Mouse (Mus musculus): ENCODE data around the gene Plcb3. TPM values are rescaled to one million over a fixed set of nuclear protein-coding genes. Genes with fewer than 3 reads are reported as not detected.
"Not testable (repeated sequence)": the region's sequence is repeated elsewhere in the genome, so short reads cannot be mapped to it uniquely, and the experiment has no call there.

The Plcb3 gene
- total RNA-seq, 2 experiments from 2014 or later, result 18.1 to 19.3 TPM

DNA sequence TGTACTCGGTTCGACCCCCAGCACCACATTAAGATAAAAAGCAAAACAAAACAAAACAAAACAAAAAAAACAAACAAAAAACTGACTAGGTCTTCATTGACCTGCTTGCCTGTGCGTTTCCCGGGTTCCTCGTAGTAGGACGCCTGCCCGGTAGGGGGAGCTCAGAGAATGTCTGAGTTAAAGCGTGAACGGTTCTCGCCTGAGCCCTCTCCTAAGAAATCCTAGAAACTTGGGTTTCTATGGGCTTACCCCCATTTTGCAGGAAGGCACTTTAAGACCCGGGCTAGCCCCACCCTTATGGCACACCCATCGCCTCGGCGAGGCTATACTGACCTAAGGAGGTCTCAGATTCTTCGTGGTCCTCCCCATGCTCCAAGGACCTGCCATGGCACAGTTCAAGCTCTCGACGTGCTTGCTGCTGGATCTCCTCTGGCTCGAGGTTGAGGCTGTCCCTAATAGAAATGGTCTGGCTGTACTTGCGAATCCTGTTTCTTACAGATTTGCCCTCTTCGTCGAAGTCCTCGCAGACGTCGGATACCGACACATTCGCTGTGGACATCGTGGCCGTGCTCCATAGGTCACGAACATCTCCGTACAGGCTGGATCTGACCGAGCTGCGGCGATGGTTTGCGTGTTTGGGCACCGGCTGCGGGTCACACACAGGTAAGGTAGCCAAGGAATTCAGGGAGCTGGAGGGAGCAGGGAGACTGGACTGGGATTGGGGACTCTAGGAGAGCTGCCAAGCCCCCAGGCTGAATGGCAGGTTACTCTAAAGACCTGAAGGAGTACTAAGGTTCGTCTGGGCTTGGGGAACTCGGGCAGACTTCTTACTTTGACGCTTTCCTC is 51.6 kb downstream of the Plcb3 start:
- intact Hi-C loops (cut with DNase I), result loop anchor here (2.0 kb wide), 3 partner anchors 44 to 96 kb away; no protein-coding TSS in a partner anchor
- peak; percentile 90 to 93 for DNase-seq

DNA sequence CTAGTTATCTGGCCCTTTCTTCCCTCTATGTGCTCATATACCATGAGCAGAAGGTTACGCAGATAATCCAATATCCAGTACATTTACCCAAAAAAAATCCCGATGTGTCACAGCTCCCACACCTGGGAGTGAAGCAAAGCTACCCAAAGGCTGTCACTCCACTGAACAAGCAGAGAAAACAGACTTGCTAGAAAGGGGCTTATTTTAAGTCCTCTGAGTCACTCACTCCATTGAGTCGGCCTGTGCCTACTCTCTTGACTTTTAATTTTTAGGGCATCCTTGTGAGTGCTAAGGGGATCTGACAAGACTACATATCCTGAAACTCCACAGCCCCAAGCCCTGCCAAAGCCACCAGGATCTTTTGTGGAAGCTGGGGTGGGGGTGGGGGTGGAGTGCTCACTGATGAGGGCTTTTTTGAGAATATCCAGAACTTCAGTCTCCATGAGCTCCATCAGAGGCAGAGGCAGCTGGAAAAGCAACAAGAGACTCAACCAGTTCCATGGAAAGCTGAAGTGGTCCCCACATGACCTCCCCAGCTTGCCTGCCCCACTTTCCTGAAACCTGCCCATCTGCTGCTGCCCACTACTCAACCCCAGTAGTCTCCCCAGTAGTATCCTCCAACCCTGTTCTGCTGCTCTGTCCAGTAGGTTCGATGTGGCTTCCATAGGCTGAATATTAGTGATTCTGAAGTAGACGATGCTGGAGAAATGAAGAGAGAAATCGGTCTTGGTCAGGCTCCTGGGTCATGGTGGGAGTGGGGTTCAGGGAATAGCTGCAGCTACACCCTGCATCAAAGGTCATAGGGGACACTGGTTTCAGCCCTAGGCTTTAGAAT is 53.2 kb downstream of the Plcb3 start:
- intact Hi-C loops (cut with DNase I), result loop anchor here (2.0 kb wide), 1 partner anchor 18 kb away; the partner anchor contains the start of gene Bad

DNA sequence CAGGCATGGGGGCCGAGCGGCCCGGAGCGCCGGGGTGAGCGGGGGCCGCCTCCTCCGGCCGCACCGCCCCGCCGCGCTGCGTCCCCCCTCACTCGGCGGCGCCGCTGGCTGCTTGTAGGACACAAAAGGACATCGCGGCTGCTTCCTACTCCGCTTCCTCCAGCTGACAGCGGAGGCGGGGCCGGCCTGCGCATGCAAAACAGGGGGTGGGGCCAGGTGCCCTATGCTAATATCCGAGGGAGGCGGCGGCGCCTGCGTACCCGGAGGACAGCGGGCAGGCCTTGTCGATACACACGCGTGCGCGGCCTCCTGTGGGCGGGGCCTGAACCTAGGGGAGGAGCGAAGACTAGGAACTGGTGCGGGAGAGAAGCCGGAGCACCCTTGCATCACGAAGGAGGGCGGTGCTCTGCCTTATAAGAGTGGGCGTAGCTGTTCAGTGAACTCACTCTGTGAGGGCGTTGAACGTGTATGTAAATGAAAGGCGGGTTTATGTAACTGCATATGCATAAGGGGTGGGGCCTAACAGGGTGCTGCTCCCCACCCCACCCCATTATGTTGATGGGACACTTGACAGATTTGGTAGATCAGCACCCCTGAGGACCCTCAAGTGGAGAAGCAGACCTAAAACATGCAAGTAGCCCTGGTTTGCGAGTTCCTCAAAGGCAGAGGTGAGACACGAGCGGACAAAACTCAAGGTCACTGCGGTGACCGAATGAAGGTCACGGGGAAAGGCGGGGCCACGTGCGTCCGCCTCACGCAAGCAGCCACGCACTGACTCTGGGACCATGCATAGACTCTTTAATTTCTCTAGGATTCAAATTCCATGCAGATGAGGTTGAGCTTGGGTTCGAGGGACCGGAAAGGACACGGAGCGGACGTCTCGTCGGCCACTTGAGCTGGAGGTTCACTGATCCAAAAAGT is 54.4 kb downstream of the Plcb3 start, which contains the start of gene Esrra:
TSS of gene Esrra (minus strand) at position 167 of the 921 bp plus-strand sequence.
- peak; percentile 100 for DNase-seq
- intact Hi-C loops (cut with DNase I), result loop anchor here (2.0 kb wide), 1 partner anchor 19 kb away; the partner anchor contains the start of gene Bad

More for the DNA sequence above, 53.2 kb downstream of the Plcb3 start:
- DNase-seq, result no peak

DNA sequence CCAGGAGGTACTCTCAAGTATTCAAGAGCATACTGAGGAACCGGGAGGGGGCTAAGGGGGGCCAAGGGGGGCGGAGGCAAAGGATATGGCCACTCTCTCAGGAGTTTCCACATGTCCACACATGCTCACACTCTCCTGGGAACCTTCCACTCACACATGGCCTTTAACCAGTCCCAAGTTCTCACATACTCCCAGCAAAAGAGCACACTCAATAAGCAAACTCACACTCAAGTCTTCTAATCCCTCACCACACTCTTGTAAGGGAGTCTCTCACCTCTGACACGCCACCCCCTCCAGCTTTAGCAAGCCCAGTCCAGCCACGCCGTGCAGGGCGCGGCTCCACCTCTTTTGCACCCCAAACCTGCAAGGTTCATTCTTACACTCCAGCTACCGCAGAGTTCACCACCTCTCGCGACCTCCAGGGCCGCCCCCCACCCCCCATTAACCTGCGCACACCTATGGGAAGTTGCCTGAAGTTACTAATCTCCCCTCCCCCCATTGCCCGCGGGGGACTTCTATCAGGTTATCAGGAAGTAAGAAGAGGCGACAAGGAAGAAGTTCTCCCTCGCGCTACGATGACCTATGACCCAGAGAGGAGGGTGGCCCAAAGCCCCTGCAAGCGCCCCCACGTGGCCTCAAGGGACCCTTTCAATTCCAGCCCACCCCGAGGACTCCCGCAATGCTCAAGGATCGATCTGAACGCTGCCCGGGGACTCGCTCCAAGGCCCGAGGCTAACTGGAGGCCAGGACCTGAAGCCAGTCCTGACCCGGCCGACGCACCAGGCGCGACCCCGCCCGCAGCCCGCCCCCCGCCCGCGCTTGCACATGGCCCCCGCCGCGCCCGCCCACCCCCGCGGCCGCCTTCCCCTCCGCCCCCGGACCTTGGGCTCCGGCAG is 55.3 kb downstream of the Plcb3 start:
- intact Hi-C loops (cut with DNase I), result loop anchor here (1.0 kb wide), 1 partner anchor 9 kb away; no protein-coding TSS in a partner anchor
- DNase-seq, result peak in 1 of 2 experiments; percentile 68

DNA sequence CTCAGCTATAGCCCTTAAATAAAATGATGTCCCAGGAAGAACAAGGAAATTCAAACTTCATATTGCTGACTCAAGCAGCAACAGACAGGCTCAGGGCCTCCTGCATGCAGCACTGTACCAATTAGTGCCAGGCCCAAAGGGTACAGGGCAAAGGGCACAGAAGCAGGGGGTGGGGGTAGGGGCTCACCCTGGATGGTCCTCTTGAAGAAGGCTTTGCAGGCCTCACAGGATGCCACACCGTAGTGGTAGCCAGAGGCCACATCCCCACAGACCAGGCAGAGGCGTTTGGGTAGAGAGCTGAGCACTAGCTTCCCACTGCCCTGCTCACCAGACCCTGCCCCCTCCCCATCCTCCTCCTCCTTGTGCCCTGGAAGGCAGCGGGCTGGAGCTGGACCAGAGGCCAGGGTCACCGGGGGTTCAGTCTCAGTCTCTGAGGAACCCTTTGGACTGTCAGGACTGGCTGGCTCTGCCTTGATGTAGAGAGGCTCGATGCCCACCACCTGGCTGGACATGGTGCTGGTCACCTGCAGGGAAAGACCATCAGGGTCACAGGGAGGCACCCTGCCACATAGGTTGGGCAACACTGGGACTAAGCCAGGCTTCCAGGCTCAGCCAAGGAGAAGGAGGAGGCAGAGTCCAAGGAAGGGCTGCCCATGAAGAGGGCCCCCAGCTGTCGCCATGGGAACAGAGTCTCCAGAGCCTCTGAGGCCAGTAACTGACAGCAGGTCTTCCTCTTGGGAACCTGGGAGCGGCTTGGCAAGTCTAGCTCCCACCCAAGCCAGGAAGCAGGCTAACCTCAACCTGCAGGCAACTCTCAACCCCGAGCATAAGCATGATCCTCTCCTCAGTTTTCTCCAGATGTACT is 56.2 kb downstream of the Plcb3 start:
- DNase-seq, result peak in 1 of 2 experiments; percentile 50
- intact Hi-C loops (cut with DNase I), result loop anchor here (1.0 kb wide), 1 partner anchor 8 kb away; no protein-coding TSS in a partner anchor

DNA sequence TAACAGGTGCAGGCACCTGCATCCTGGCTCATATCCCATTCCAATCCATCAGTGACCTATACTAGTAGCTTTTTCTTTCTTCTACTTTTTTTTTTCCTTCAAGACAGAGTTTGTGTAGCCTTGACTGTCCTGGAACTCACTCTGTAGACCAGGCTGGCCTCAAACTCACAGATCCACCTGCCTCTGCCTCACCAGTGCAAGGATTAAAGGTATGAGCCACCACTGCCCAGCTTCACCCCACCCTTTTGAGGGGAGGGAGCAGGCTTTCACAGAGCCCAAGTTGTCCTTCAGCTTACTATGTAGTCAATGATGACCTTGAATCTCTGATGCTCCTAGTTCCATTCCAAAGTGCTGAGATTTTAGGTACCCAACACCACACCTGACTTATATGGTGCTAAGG is 56.8 kb downstream of the Plcb3 start:
- intact Hi-C loops (cut with DNase I), result no loop called here
- DNase-seq, result no peak

DNA sequence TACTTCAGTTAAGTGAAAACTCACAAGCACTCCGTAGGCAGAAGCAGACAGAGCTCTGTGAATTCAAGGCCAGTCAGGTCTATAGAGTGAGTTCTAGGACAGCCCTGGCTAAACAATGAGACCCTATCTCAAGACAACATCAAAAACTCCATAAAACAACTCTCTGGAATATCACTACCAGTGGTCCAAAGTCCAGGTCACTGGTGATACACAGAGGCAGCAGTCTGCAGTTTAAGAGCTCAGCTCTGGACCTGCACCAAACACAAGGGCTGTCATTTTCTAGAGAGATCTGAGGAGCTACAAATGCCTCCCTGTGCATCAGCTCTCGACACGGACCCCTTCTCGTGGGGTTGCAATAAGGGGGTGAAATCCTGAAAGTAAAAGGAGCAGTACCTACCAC is 57.9 kb downstream of the Plcb3 start:
- DNase-seq, result no peak
- intact Hi-C loops (cut with DNase I), result no loop called here

DNA sequence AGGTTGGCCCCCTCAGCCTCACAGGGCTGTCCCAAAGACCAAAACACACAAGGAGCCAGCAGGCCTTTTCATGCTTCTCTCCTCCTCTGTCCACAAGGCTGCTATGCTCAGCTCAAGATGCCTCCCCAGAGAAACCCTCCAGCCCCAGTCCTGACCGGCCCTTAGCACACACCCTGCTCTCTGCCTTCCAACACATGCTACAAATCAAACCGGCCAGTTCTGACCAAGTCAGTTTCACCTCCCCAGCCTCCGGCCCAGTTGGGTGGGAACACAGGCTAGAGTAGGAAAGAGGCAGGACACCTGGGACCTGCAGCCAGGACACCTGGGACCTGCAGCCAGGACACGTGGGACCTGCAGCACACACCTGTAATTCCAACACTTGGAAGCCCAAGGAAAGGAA is 59.8 kb downstream of the Plcb3 start:
- no peak for DNase-seq
- intact Hi-C loops (cut with DNase I), result no loop called here

DNA sequence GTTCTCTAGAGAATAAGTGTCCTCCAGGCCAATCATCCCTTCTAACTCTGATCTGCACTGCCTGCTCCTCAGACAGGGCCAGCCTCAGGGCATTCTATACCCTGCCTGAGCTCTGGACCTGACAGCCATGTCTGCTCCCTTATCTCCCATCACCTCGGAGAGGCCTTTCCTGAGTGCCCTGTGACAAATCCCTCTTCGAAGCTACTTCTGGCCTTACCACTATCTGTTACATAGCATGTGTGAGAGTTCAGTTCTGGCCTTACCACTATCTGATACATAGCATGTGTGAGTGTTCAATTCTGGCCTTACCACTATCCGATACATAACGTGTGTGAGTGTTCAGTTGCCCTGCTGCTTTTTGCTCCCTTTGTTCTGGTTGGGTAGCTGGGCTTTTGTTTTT is 61.0 kb downstream of the Plcb3 start:
- no peak for DNase-seq

DNA sequence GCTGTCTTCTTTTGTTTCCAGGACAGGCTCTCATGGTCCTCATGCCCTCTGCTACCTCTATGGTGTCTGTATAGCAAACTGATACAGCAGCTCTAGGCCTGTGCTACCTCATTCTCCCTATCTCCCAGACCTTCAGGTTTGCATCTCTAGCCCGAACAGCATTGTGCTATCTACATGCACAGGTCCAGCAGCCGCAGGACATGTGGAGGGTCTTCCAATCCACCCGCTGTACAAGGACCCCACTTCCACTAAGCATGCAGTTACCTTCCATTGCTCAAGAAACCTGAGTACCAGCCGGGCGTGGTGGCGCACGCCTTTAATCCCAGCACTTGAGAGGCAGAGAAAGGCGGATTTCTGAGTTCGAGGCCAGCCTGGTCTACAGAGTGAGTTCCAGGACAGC is 61.7 kb downstream of the Plcb3 start:
- no peak for DNase-seq
- intact Hi-C loops (cut with DNase I), result no loop called here

More for the DNA sequence above, 61.0 kb downstream of the Plcb3 start:
- intact Hi-C loops (cut with DNase I), result no loop called here

DNA sequence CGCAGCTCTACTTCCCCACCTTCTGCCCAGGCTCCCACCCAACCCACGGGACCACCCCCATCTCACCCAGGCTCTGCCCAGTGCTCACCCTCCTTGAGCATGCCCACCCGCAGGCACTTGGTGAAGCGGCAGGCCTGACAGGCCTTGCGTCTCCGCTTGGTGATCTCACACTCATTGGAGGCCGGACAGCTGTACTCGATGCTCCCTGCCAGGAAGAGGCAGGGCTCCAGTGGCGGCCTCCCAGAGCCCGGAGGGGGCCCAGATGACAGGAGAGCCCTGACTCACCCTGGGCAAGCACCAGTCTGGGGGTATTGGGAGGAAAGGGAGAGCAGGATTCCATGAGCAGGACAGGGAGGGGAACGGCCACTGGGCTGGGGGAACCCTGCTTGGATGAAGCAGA is 62.3 kb downstream of the Plcb3 start:
- intact Hi-C loops (cut with DNase I), result no loop called here
- peak; percentile 66 to 73 for DNase-seq

DNA sequence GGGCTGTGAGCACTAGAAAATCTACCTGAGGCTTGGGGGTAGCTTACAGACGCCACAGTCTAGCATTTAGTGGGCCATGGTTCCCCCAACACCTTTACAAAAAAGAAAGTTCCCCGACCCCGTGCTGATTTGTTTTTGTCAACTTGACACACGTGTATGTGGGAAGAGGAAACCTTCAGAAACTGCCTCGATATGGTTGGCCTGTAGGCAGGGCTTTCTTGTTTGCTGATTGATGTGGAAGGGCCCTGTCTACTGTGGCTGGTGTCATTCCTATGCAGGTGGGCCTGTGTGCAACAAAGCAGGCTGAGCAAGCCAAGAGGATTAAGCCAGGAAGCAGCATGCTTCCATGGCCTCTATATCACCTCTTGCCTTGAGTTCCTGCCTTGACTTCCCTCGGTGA is 63.2 kb downstream of the Plcb3 start:
- intact Hi-C loops (cut with DNase I), result no loop called here
- DNase-seq, result no peak

DNA sequence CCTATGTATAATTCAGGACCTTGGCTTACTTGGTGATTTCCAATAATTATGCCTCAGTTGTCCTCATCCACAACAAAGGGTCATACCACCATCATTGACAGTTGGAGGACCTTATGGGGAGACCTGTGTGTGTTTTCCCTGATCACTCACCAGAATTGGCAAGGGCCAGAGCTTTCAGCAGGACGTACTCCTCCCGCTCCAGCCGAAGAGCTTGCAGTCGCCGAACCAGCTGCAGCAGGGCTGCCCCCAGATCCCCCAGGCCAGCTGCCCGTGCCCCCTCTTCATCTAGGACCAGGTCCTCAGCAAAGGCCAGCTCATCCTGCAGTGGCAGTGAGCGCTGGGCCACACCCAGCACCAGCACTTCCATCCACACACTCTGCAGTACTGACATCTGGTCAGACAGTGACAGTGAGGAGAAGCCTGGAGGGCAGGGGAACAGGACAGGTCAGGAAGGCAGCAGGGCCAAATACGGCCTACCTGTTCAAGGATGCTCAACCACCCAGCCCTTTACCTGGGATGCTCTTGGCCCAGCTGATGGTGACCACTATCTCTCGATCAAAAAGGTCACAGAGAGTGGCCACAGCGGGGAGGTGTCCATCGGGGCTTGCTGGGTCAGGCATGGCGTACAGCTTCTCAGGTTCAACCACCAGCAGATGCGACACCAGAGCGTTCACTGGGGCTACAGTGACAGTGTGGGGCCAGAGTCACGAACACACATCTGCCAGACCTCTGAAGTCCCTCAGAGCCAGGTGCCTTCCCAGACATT is 63.9 kb downstream of the Plcb3 start:
- intact Hi-C loops (cut with DNase I), result loop anchor here (1.0 kb wide), 1 partner anchor 8 kb away; no protein-coding TSS in a partner anchor
- no peak for DNase-seq

DNA sequence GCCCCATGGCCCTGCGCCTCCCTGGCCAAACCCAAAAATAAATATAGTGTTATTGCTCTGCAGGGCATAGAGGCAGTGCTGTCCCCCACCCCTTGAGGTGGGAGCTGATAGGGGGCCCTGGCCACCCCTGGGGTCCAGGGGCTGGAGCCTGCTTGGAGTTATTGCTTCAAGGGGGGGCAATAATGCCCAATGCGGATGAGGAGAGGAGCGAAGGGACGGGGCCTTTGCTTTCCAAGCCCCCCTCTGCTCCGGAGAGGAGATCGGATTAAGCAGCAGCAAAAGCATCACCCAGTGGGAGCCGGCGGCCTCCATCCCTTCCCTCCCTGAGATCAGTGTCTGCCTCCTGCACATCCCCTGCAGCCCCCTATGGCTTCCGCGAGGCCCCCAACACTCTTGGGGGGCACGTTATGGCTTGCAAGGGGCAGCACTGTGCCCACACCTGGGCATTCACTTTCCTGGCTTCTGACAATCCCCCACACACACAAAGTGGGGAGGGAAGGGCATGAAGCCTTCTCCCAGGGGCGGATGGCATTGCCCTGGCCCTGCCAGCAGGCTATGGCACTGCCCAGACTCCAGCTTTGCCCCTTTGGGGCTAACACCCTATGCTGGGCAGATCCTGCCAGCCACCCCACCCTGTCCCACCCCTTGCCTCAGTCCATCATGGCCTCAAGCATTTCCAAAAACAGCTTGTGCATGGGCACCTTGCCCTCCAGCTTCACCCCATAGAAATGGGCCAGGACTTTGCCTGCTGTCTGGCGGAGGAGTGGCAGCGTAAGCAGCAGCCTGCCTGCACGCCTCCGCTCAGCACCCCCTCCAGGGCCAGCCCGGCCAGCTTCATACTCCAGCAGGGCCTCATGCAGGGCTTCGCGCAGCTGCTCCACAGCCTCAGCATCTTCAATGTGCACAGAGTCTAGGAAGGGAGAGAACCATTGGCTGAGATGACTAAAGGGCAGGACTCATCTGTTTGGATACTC is 64.9 kb downstream of the Plcb3 start:
- peak in 1 of 2 experiments; percentile 12 for DNase-seq

DNA sequence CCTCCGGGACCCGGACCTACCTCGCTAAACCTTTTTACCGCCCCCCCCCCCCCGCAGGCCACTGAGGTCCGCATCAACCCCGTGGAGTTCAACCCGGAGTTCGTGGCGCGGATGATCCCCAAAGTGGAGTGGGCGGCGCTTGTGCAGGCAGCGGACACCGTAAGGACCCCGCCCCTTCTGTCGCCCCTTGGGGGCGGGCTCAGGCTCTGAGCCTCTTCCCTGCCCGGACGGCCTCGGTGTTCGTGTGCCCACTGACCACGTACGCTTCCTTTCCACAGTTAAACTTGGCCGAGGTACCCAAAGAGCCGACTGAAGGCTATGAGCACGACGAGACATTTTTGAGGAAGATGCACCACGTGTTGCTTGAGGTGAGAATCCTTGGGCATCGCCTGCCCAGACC is 66.0 kb downstream of the Plcb3 start:
- intact Hi-C loops (cut with DNase I), result not testable (repeated sequence)
- DNase-seq, result peak; percentile 61 to 62

More for the DNA sequence above, 64.9 kb downstream of the Plcb3 start:
- intact Hi-C loops (cut with DNase I), result loop anchor here (1.0 kb wide), 1 partner anchor 9 kb away; no protein-coding TSS in a partner anchor

All from heart, postnatal 10 days (tissue).